Mouse (Mus musculus): ENCODE data around the gene Gstp1. TPM values are rescaled to one million over a fixed set of nuclear protein-coding genes. Genes with fewer than 3 reads are reported as not detected.
"Not testable (repeated sequence)": the region's sequence is repeated elsewhere in the genome, so short reads cannot be mapped to it uniquely, and the experiment has no call there.

Gstp1 gene
- total and polyA plus RNA-seq, 3 experiments, result 401 to 925 (median 452) TPM

DNA sequence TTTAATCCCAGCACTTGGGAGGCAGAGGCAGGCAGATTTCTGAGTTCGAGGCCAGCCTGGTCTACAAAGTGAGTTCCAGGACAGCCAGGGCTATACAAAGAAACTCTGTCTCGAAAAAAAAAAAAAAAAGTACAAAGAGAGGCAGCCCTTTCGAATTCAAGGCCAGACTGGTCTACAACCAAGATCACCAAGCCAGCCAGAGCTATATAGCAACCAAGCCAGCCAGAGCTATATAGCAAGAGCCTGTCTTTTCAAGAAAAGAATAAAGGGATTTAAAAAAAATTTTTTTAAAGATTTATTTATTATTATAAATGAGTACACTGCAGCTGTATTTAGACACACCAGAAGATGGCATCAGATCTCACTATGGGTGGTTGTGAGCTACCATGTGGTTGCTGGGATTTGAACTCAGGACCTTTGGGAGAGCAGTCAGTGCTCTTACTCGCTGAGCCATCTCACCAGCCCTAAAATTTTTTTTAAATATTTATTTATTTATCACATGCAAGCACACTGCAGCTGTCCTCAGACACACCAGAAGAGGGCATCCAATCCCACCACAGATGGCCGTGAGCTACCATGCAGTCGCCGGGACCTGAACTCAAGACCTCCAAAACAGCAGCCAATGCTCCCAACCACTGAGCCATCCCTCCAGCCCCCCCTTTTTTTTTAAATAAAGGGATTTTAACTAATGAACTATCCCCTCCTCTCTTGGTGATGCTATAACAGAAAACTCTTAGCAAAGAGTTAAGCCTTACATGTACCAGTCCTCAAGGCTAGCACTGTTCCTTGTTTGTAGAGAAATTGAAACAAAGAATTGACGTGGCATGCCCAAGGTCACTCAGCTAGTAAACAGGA is 22.5 kb upstream of the Gstp1 start:
- not testable (repeated sequence) for DNase-seq

DNA sequence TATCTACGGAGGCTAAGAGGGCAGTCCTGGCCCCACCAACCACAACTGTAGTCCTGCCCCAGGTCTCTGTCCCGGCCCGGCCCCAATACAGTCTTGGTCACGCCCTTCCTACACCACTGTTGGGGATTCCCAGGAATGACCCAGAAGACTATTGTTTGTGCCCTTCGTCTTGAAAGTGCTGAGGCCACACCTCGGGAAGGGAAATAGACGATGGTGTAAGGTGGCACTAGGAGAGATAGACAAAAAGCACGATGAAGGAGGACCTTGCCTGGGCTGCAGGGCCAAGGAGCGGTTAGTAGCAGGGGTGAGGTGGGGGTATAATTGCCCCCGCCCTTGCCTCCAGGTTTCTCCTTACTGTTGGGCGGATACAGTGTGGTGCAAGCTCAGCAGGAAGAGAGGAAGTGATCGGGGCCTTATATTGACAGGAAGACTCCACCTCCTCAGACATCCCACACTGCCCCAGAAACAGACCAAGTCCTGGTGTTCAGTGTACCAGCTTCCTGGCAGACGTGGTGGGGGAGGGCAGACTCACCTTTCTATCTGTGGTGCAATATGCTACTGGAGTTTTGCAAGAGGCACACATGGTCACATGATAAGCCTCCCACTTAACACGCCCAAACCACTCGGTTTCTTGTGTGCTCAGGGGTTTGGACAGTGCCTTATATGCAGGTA is 21.4 kb upstream of the Gstp1 start, which contains the start of gene Gstp3:
TSS of gene Gstp3 (minus strand) at position 501 of the 672 bp plus-strand sequence.
- DNase-seq, result no peak

DNA sequence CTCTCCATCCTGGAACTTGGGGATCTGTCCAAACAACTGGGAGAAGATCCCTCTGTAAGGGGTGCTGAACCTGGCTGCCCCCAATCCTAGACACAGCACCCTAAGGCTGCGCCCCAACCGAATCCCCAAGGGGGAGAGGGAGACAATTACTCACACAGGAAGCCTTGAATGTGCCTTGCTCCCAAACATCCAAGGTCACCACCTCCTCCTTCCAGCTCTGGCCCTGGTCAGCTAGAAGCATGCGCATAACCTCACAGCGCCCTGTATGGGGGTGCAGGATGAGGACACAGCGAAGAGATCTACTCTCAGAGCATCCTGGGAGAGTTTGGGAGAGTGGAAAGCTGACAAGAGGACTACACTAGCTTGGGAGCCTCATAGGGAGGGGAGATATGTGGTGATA is 20.8 kb upstream of the Gstp1 start:
- peak; percentile 75 for DNase-seq

DNA sequence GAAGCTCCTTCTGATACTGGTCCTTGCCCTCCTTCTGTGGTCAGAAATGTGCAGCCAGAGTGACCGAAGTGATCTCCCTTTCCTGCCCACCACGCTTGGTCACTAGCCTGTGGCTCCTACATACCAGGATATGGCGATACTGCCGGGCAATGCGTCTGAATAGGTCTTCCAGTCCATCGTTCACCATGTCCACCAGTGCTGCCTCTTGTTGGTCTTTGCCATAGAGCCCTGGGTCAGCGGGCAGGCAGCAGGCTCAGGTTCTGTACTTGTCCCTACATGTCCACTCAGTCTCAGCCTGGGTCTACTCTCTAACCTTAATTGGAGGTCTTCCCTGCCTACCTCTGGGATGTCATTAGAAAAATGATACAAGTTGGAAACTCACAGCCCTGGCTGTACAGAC is 20.2 kb upstream of the Gstp1 start:
- DNase-seq, result no peak

DNA sequence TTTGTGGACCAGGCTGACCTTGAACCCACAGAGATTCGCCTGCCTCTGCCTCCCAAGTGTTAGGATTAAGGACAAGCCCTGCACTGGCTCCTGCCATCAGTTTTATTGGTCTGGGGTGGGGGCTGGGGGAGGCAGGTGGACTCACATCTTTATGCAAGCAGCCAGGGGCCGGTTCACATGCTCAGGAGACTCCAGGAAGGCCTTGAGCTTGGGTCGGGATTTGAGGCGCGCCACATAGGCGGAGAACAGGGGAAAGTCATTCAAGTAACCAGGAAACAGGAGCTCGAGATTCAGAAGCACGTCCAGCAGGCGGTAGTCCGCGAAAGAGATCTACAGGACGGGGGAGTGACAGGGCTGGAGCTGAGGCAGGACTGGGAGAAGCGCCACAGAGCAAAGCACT is 19.6 kb upstream of the Gstp1 start:
- DNase-seq, result no peak

DNA sequence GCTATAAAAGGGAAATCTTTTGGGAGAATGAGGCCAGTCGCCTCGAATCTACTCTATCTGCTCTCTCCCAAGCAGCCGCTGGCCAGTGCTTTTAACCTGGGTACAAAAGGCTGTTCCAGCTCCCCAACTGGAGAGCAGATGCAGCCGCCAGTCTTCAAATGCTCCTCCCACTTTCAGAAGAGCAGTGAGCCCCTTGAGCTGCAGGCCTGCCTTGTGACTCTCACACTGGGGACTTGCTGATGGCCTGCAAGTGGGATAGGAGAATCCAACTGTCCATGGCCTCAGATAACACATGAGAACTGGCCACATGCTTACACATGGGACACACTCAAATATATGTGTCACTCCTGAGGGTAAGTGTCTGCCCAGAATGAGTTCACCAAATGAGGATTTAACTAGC is 18.9 kb upstream of the Gstp1 start:
- DNase-seq, result no peak

DNA sequence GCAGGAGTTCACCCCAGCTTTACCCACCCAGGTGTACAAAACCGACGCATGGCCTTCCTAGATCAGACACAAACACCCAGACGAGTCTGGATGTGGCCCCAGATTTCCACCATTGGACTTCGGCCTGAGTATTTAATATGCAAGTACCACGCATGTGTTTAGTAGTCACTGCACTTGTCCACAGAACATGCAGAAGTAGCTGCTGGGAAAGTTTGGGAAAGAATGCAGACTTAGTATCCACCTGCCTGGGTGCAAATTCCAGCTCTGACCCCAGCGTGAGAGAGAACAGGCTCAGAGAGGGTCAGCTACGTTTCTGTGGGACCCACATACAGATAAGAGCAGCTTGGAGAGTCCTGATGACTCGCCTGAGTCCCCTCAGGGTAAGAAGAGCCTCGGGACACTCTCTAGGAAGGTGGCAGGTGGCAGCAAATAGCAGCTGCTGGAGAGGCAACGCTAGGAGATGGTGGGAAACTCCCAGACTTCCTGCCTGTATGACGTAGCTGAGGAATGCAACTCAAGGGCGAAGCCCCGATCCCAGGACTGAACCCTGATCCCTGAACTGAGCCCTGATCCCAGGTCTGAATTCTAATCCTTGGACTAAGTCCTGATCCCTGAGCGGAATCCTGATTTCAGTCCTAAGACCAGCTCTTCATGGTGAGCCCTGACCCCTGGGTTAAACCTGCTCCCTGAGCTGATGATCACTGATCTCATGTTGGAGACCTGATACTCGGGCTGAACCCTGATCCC is 18.3 kb upstream of the Gstp1 start:
- no peak for DNase-seq

DNA sequence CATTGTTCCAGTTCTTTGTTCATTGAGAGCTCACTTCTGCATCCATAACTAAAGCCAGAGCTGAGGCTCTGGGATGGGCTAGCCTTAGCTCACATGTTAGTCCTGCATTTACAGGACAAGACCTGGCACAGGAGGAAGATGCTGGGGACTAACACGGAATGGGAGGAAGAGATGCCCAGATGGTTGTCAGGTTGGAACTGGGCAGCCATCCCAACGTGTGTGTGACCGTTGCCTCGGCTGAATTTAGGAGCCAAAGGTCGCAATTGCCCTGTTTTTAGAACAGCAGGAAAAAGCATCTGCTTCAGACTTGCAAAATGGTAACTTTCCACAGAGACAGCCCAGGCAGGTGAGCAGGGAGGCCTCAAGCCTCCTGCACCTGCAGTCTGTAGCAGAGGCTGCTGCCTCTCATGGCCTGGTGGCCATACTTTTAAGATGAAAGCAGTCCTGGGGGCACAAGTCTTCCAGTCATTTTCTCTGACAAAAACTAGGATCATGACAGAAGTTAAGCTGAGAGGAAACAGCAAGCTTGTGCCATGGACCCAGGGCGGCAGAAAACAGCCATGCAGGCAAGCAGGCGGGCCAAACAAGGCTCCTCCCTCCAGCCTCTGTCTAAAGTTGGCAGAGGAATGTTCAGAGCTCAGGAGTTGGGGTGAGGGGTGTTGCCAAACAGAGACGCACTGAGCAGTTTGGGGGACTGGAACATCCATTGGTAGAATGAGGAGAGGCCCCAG is 17.6 kb upstream of the Gstp1 start:
- no peak for DNase-seq

DNA sequence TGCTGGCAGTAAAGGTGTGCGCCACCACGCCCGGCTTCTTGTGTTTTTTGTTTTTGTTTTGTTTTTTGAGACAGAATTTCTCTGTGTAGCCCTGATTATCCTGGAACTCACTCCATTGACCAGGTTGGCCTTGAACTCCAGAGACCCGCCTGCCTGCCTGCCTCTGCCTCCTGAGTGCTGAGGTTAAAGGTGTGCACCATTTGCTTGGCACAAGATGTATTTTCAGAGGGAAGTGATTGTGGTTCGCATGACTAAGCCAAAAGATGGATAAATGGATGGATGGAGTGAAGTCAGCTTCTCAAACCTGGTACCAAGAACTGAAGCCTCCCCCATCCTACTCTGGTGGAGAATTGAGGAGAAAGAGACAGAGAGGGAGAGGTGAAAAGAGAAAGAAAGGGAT is 16.8 kb upstream of the Gstp1 start:
- DNase-seq, result no peak

DNA sequence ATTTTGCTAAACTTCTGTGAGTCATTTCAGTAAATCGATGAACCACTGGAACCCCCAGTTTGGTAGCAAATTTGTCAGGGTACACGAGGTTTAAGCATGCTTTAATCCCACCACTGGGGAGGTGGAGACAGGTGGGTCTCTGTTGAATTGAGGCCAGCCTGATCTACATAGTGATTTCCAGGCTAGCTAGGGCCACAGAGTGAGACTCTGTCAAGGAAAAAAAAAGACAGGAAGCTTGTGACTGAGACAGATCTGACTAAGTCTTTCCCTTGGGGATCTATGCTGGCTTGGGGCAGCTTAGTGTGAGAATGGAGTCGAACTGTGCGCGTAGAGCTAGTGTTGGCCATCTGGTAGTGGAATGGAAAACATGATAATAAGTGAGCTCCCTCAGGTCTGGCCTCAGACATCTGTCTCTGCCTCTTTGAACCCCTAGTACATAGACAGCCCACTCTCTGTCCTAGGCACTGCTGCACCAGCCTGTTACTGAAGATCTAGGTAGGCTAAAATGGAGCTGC is 14.8 kb upstream of the Gstp1 start:
- no peak for DNase-seq

DNA sequence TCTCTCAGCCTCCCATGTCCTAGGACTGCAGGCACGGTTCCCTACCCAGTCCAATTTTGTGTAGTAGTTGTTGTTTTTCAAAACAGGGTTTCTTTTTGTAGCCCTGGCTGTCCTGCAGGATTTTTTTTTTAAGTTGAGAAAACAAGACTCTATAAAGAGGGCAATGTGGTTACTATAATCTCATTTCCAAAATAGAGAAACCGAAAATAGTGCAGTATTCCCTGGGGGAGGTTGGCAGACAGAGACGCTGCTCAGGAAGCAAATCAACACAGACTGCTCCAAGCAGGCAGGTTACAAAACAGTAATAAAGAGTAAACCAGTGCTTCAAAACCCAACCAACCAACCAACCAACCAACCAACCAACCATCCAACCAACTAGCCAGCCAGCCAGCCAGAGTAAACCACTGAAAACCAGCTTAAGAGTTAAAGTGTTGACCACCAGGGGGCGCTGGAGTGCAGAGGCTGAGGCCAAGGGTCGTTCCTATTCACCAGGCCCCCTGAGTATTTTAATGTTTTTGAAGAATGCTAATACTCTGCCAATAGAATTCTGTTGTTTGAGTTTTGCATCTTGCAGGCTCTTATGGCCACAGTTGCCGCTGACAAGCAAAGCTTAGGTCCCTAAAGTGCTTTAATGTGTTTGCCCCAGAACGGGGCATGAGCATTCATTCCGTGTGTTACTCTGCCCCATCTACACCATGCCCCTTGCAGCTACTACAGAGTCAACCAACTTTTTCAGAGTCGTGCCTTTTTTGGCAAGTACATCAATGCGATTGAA is 14.1 kb upstream of the Gstp1 start:
- DNase-seq, result peak; percentile 52

DNA sequence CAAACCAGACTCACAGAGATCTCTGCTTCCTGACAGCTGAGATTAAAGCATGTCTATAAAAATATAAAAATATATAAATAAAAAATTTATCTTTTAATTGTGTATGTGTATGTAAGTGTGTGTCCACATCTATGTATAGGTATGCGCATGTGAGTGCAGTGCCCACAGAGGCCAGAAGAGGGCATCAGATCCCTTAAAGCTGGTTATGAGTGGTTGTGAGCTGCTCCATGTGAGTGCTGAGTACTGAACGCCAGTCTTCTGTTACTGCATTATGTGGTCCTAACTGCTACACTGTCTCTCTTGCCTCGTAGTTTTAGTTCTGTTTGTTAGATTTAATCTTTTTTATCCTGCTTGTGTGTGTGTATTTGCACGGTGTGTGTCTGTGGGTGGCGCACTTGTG is 13.2 kb upstream of the Gstp1 start:
- no peak for DNase-seq

DNA sequence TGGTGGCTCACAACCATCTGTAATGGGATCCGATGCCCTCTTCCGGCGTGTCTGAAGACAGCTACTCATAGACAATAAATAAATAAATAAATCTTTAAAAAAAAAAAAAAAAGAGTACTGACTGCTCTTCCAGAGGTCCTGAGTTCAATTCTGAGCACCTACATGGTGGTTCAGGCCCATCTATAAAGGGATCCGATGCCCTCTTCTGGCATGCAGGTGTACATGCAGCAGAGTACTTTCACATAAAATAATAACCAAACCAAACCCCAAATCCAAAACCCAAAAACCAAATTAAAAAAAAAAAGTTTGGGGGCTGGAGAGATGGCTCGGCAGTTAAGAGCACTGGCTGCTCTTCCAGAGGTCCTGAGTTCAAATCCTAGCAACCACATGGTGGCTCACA is 11.3 kb upstream of the Gstp1 start:
- DNase-seq, result not testable (repeated sequence)

DNA sequence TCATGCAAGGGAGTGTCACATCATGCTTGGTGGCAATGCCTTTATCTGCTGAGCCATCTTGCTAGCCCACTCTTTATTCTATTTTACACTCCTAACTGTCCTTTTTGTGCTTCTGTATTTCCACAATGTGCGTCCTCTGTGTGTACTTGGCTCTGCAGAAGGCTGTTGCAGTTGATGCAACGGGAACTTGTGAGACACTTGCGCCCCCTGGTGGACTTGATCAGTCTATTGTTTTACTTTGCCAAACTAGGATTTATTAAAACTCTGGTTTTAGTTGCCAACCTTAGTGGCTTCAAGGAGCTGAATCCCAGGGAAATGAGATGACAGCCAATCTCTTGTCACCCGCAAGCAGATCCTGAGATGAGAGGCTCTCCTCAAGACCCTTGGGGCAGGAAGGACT is 10.1 kb upstream of the Gstp1 start:
- DNase-seq, result peak; percentile 80

DNA sequence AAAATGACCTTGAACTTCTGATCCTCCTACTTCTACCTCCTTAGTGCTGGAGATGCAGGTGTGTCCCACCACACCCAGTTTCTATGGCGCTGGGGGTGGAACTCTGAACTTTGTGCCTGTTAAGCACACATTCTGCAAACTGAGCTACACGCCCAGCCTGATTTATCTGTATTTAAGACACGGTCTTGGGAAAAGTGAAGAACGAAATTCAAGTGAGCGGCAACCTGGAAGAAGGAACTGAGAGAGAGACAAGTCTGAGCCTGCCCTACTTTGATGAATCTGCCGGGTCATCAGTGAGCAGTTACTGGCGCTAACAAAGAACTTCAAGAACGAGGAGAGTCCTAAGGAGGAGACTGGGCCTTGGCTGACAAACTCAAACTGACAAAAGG is 9.1 kb upstream of the Gstp1 start:
- DNase-seq, result no peak

DNA sequence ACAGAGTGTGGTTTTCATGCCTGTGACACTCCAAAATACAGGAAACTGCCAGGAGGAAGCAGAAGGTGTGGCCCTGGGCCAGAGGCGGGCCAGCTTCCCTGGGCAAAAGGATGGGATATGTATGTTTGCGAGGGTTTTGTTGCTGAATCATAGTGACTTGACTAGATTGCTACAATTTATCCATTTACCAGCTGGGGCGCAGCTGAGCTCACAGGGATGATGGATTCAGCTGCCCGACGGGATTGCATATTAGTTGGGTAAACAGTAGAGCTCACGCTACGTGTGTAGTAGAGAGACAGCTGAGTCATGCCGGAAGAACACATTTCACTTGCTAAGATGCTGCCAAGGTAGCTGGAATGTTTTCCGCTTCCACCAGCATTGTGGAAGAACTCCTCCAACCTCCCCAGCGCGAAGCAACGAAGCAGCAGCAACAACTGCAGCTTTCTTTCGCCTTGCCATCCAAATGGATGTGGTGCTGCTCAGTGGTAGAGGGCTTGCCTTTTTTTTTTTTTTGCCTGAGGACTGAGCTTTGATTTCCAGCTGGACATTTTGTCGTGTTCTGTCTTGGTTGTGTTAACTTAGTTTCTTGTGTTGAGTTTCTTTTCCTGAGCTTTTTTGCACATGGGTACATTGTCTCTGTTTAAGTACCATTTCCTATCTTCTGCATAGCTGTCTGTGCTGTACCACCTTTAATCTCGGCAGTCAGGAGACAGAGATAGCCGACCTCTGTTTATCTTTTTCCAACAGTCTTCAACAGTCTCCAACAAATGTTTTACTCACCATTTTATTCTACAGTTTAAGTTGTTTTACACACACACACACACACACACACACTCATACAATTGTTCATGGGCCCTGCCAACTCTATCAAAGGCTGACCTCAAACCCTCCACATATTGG is 8.4 kb upstream of the Gstp1 start, which contains the start of gene Gstp2:
TSS of gene Gstp2 (minus strand) at position 58 of the 900 bp plus-strand sequence.
- DNase-seq, result peak; percentile 89

DNA sequence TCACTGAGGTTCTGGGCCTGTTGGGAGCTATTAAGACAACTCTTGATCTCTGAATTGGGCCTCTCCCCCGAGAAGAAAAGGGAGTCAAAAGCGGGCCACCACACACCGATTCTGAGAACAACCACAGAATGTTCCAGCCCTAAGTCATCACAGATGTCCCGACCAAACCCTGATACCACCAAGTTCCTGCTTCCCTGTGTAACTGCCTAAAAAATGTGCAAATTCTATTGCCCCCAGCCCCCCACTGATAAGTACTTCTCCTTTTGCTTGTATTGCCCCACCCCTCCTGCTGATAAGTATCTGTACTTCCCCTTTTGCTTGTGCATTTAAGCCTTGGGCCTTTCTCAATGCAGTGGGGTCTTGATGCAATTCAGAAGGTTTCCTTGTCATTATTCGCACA is 6.3 kb upstream of the Gstp1 start:
- not testable (repeated sequence) for DNase-seq

DNA sequence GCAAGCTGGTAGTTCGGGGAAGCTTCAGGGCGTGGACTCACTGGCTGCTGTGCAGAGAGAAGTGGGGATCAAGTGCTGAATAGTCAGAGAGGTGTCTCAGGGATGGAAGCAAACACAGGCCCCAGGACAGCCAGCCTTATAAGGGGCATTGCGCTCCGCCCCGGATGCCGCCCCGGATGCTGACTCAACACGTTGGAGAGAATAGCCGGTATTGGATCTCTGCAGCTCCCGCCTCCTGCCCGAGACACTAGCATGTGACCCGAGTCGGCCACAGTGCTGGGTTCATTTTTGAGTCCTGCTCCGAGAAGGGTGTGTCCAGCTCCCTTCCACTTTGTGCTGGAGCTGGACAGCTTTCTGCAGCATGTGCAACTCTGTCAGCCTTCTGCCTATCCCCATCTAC is 4.3 kb upstream of the Gstp1 start:
- no peak for DNase-seq

DNA sequence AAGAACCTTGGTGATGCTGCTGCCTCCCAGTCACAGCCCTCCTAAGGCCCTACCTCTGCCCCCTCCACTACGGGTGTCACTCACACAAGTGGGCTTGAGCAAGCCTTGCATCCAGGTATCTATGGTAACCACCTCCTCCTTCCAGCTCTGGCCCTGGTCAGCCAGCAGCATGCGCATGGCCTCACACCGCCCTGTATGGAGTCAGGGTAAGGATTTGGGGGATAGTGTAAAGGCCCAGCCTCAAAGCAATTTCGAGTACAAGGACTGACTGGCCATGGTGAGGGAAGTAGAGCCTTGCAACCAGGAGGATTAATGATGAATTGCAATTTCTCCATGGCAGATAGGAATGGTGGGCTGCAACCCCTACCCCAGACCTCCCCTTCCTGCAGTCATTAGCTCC is 3.7 kb upstream of the Gstp1 start:
- DNase-seq, result not testable (repeated sequence)

DNA sequence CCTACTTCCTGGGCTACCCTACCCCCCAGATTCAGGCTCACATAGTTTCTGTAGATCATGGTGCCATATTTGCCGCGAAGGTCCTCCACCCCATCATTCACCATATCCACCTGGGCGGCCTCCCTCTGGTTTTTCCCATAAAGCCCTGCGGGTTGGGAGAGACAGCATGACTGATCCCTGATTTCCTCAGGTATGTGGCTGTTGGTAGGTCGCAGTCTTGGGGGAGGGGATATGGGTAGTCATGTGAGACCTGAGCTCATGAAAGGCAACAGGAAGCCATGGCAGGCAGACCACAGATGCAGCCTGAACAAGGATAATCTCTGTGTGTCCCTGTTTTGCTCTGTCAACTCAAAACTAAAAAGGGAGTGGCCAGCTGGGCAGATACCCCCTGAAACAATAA is 3.2 kb upstream of the Gstp1 start:
- not testable (repeated sequence) for DNase-seq

Measured in adrenal gland, adult 2 months (tissue).